Mouse (Mus musculus): ENCODE results near the gene Stradb. TPM values are rescaled to one million over a fixed set of nuclear protein-coding genes. Genes with fewer than 3 reads are reported as not detected.

Stradb gene
- total and polyA plus RNA-seq, 3 experiments = 3.4 to 6.1 (median 5.0) TPM

Other genes starting within 250 kb of the Stradb start
- gene Casp8, start 178.1 kb upstream of the Stradb start, total RNA-seq (2012; rRNA removed) = 36.2 and 42.6 TPM in 2 replicates
- gene Casp8, start 178.1 kb upstream of the Stradb start, total RNA-seq (2014; rRNA removed) = 59.3 and 69.9 TPM in 2 replicates
- 53.3 and 64.9 TPM in 2 replicates for gene Casp8, start 178.1 kb upstream of the Stradb start, polyA plus RNA-seq (2012; ENCODE audit: insufficient read length, low read depth)
- 7.7 and 9.7 TPM in 2 replicates for gene Trak2, start 92 bp upstream of the Stradb start, total RNA-seq (2012; rRNA removed)
- 11.4 and 13.5 TPM in 2 replicates for gene Trak2, start 92 bp upstream of the Stradb start, total RNA-seq (2014; rRNA removed)
- 15.0 and 16.7 TPM in 2 replicates for gene Trak2, start 92 bp upstream of the Stradb start, polyA plus RNA-seq (2012; ENCODE audit: insufficient read length, low read depth)
- not detected in 2 replicates for gene C2cd6, start 121.4 kb downstream of the Stradb start, total RNA-seq (2012; rRNA removed)
- not detected in 2 replicates for gene C2cd6, start 121.4 kb downstream of the Stradb start, total RNA-seq (2014; rRNA removed)
- not detected in 2 replicates for gene C2cd6, start 121.4 kb downstream of the Stradb start, polyA plus RNA-seq (2012; ENCODE audit: insufficient read length, low read depth)
- 4.0 and 4.4 TPM in 2 replicates for gene Tmem237, start 146.9 kb downstream of the Stradb start, total RNA-seq (2012; rRNA removed)
- gene Tmem237, start 146.9 kb downstream of the Stradb start, total RNA-seq (2014; rRNA removed) = 8.5 and 10.3 TPM in 2 replicates
- 6.0 and 8.2 TPM in 2 replicates for gene Tmem237, start 146.9 kb downstream of the Stradb start, polyA plus RNA-seq (2012; ENCODE audit: insufficient read length, low read depth)
- gene Mpp4, start 189.9 kb downstream of the Stradb start, total RNA-seq (2012; rRNA removed) = 1.1 and 1.7 TPM in 2 replicates
- 0.79 and 1.1 TPM in 2 replicates for gene Mpp4, start 189.9 kb downstream of the Stradb start, total RNA-seq (2014; rRNA removed)
- gene Mpp4, start 189.9 kb downstream of the Stradb start, polyA plus RNA-seq (2012; ENCODE audit: insufficient read length, low read depth) = 1.6 and 2.8 TPM in 2 replicates

Data from CH12.LX (cell line).